Mouse (Mus musculus): ENCODE results near the gene Uckl1. TPM values are rescaled to one million over a fixed set of nuclear protein-coding genes. Genes with fewer than 3 reads are reported as not detected.

Uckl1 gene
- polyA plus RNA-seq, 1 experiment, result 65.1 TPM

GRCm38 (mm10) chr2:181574921-181575545, 9.7 kb downstream of the Uckl1 start:
- H3K4me3 ChIP-seq (ENCODE audit: insufficient read depth, low read length), result no peak overlapping the region
- H3K27ac ChIP-seq (ENCODE audit: insufficient read depth, low read length), result no peak overlapping the region
- H3K4me1 ChIP-seq (ENCODE audit: control insufficient read depth, insufficient read depth, low read length), result 0 out of 2 replicates have a peak, but pooled peaks cover 1% of the 10 kb centered on the region
- TF ChIP-seq CTCF (IDR thresholded peaks at IDR 0.05; ENCODE audit: borderline replicate concordance, insufficient read depth, low read length) (no peak), POLR2A (IDR thresholded peaks at IDR 0.05; ENCODE audit: low read depth, low read length) (no peak)

GRCm38 (mm10) chr2:181573961-181574360, 10.7 kb downstream of the Uckl1 start:
- H3K27ac ChIP-seq (ENCODE audit: insufficient read depth, low read length), result no peak overlapping the region
- TF ChIP-seq POLR2A (IDR thresholded peaks at IDR 0.05; ENCODE audit: low read depth, low read length) (no peak), CTCF (IDR thresholded peaks at IDR 0.05; ENCODE audit: borderline replicate concordance, insufficient read depth, low read length) (no peak)
- no peak overlapping the region for H3K4me3 ChIP-seq (ENCODE audit: insufficient read depth, low read length)
- H3K4me1 ChIP-seq (ENCODE audit: control insufficient read depth, insufficient read depth, low read length), result no peaks in the 10 kb centered on the region

GRCm38 (mm10) chr2:181572921-181573920, 11.5 kb downstream of the Uckl1 start:
- no peak for TF ChIP-seq POLR2A (IDR thresholded peaks at IDR 0.05; ENCODE audit: low read depth, low read length)
- TF ChIP-seq CTCF (IDR thresholded peaks at IDR 0.05; ENCODE audit: borderline replicate concordance, insufficient read depth, low read length), result no peak

DNA sequence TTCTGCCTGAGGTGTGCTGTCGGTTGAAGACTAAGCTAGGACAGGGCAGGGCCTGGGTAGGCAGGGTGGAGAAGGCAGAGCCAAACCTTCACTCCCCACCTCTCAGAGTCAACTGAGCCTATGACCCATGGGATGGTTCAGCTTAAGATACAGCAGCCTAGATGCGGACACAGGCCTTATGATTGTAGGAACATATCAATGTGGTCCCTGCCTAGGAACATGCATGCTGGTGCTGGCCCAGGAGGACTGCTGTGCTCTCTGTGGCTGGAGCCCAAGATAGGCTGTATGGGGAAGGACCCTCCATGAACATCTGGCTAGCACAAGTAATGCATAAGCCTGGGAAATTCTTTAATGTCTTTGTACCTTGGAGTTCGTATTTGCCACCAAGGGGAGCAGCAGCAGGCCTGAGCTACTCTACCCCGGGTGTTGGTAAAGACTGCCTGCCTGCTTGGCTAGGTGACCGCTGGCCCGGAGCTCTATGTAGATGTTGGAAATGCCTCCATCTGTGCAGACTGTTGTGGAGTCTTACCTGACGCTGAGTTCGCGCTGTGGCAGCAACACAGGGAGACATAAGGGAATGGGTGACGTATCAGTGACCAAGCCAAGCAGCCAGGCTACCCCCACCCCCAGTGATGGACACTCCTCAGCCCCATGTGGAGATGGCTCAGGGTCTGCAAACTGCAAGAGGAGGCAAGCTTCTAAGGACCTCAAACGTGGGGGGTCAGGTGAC, 12.6 kb downstream of the Uckl1 start:
- H3K27ac ChIP-seq (ENCODE audit: insufficient read depth, low read length), result no peak overlapping the region
- H3K4me1 ChIP-seq (ENCODE audit: control insufficient read depth, insufficient read depth, low read length), result no peaks in the 10 kb centered on the region
- H3K4me3 ChIP-seq (ENCODE audit: insufficient read depth, low read length), result no peak overlapping the region
- TF ChIP-seq POLR2A (IDR thresholded peaks at IDR 0.05; ENCODE audit: low read depth, low read length), result no peak
- TF ChIP-seq CTCF (IDR thresholded peaks at IDR 0.05; ENCODE audit: borderline replicate concordance, insufficient read depth, low read length), result no peak

More at GRCm38 (mm10) chr2:181572921-181573920, 11.5 kb downstream of the Uckl1 start:
- Histone ChIP-seq H3K27ac (ENCODE audit: insufficient read depth, low read length) (no peak overlapping the region), H3K4me3 (ENCODE audit: insufficient read depth, low read length) (no peak overlapping the region), H3K4me1 (ENCODE audit: control insufficient read depth, insufficient read depth, low read length) (no peaks in the 10 kb centered on the region)

DNA sequence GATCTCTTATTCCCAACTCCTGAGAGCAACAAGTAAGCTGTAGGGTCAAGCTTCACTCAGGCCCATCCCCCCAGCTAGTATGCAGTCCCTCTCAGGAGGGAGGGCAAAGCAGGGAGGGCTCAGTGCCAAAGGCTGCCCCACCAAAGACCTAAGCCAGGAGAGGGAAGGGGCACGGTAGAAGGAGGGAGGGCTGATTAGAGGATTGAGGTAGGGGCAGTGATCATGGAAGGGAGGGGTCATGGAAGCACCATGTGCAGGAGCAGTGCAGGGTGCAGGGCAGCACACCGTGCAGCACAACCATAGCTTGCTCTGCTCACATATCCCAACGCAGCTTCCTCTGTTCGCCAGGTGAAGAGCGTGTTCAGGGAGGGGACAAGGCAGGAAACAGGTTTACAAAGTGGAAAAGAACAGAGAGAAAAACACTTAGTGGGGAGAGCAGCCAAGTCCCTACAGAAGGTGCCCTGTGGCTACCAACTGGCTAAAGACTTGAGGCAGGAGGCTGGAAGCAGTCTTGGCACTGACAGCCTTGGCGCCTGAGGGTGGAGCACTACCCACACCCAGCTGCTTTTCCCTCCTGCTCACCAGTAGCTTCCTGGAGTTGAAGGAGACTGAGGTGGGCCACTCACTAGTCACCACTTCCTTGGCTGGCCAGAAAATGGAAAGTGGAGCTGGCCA, 13.6 kb downstream of the Uckl1 start:
- no peak overlapping the region for H3K27ac ChIP-seq (ENCODE audit: insufficient read depth, low read length)
- H3K4me1 ChIP-seq (ENCODE audit: control insufficient read depth, insufficient read depth, low read length), result no peaks in the 10 kb centered on the region
- no peak overlapping the region for H3K4me3 ChIP-seq (ENCODE audit: insufficient read depth, low read length)
- TF ChIP-seq POLR2A (IDR thresholded peaks at IDR 0.05; ENCODE audit: low read depth, low read length), result no peak
- no peak for TF ChIP-seq CTCF (IDR thresholded peaks at IDR 0.05; ENCODE audit: borderline replicate concordance, insufficient read depth, low read length)

- TF ChIP-seq POLR2A (IDR thresholded peaks at IDR 0.05; ENCODE audit: low read depth, low read length) (no peak), CTCF (IDR thresholded peaks at IDR 0.05; ENCODE audit: borderline replicate concordance, insufficient read depth, low read length) (no peak)
- no peak overlapping the region for H3K4me3 ChIP-seq (ENCODE audit: insufficient read depth, low read length)
These were observed 14.3 kb downstream of the Uckl1 start for GRCm38 (mm10) chr2:181570375-181570774.

DNA sequence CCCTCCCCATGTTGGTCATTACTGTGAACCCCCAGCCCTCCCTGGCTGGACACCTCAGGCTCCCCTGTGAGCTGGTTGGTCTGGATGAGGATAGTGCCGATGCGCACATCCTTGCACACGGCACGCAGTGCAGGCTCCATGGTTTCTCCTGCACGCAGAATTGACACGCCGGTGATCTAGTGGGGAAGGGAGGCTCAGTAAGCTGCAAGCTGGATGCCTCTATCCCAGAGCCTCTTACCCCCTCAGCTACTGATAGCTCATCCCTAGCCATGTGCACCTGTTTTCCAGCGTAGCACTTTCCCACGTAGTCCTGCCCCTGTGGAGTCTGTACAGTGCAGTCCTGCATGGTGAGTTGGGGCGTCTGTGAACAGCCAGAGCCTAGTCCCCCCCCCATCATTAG, 14.8 kb downstream of the Uckl1 start:
- no peaks in the 10 kb centered on the region for H3K4me1 ChIP-seq (ENCODE audit: control insufficient read depth, insufficient read depth, low read length)
- H3K27ac ChIP-seq (ENCODE audit: insufficient read depth, low read length), result no peak overlapping the region
- H3K4me3 ChIP-seq (ENCODE audit: insufficient read depth, low read length), result no peak overlapping the region
- TF ChIP-seq CTCF (IDR thresholded peaks at IDR 0.05; ENCODE audit: borderline replicate concordance, insufficient read depth, low read length) (no peak), POLR2A (IDR thresholded peaks at IDR 0.05; ENCODE audit: low read depth, low read length) (no peak)

More at GRCm38 (mm10) chr2:181570375-181570774, 14.3 kb downstream of the Uckl1 start:
- Histone ChIP-seq H3K4me1 (ENCODE audit: control insufficient read depth, insufficient read depth, low read length) (no peaks in the 10 kb centered on the region), H3K27ac (ENCODE audit: insufficient read depth, low read length) (no peak overlapping the region)

DNA sequence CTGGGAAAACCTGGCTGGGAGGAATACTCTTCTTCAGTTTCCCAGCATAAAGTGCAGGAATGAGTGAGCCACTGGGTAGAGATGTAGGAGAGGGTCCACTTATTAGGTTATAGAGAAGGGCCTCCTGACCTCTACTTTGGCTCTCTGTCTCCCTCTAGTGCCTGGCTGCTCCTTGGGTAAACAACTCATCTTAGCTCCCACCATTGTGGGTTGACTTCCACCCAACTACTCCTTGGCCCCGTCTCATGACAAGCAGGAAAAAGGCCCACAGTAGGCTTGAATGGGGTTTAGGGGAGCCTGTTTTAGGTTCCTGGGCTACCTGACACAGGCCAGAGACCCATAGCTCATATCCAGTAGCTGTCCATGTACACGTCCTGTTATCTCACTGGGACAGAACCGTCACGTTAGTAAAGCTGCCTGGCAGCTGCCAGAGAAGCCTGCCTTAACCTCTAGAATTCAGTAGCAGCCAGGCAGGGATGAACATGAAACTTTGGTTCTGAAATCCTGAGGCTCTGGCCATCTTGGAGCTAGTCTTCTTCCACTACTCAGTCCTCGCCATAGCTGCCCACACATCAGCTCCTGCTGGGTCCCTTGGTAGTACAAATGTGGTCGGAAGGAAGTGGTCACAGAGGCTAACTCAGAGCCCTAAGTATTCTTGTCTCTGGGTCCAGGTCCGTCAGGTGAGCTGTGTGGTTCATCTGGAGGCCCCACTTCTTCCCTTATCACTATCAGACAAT, 16.3 kb downstream of the Uckl1 start:
- H3K27ac ChIP-seq (ENCODE audit: insufficient read depth, low read length), result no peak overlapping the region
- TF ChIP-seq POLR2A (IDR thresholded peaks at IDR 0.05; ENCODE audit: low read depth, low read length) (no peak), CTCF (IDR thresholded peaks at IDR 0.05; ENCODE audit: borderline replicate concordance, insufficient read depth, low read length) (peak; percentile 32; the same call in 1 of the 2 replicates)
- H3K4me1 ChIP-seq (ENCODE audit: control insufficient read depth, insufficient read depth, low read length), result no peaks in the 10 kb centered on the region
- H3K4me3 ChIP-seq (ENCODE audit: insufficient read depth, low read length), result no peak overlapping the region

Data from embryonic fibroblast, embryonic 13.5 days (primary cell).